Mouse (Mus musculus) lung, adult 2 months (tissue): ENCODE data around the gene Ppp1r9b.
A peak's percentile ranks its signal among the peaks of the same experiment; 100 is the strongest.

Experiments used
- CTCF ChIP-seq: fragments of 200-500 bp; IDR thresholded peaks from 2 replicates; pipeline ENCODE4 v1.5.1; 2011; ENCODE audit warnings: mild to moderate bottlenecking, low read length, control low read depth; ENCODE audit not compliant: insufficient read depth
- POLR2A ChIP-seq: fragments of 200-500 bp; IDR thresholded peaks from 2 replicates; pipeline ENCODE4 v1.6.1; 2011; ENCODE audit warnings: low read depth, mild to moderate bottlenecking, control low read depth, low read length, borderline replicate concordance; ENCODE audit errors: extremely low read depth

- TF ChIP-seq CTCF, result no peak
- TF ChIP-seq POLR2A, result peak; percentile 25; the same call in 1 of the 2 replicates
These were observed 32.6 kb upstream of the Ppp1r9b start for GRCm38 (mm10) chr11:94958065-94958858.
